Mouse (Mus musculus) limb, embryonic 15.5 days (tissue): Measurements from ENCODE around the gene Klk13. TPM values are rescaled to one million over a fixed set of nuclear protein-coding genes. Genes with fewer than 3 reads are reported as not detected.
"Not testable (repeated sequence)": the region's sequence is repeated elsewhere in the genome, so short reads cannot be mapped to it uniquely, and the experiment has no call there.

Experiments
- ATAC-seq: fragments of 200-750 bp; cut with Nextera tagmentation; 2 replicates; pipeline ENCODE4 v1.8.0; 2017; ENCODE audit warnings: low read depth, moderate TSS enrichment; ENCODE audit not compliant: insufficient number of reproducible peaks, low FRiP score, low TSS enrichment
- H3K27ac ChIP-seq: fragments of 300-500 bp; sonication (generic); 2 replicates; pipeline ENCODE4 v1.5.1; 2015; ENCODE audit warnings: moderate library complexity, mild to moderate bottlenecking, inconsistent platforms
- H3K27me3 ChIP-seq: fragments of 300-500 bp; sonication (generic); 2 replicates; pipeline ENCODE4 v1.6.1; 2015; ENCODE audit warnings: inconsistent platforms
- H3K36me3 ChIP-seq: fragments of 300-500 bp; sonication (generic); 2 replicates; pipeline ENCODE4 v1.6.1; 2015; ENCODE audit warnings: inconsistent platforms
- H3K4me1 ChIP-seq: fragments of 300-500 bp; sonication (generic); 2 replicates; pipeline ENCODE4 v1.6.1; 2015; ENCODE audit warnings: inconsistent platforms
- H3K4me2 ChIP-seq: fragments of 300-500 bp; sonication (generic); 2 replicates; pipeline ENCODE4 v1.6.1; 2015; ENCODE audit warnings: mild to moderate bottlenecking, inconsistent platforms
- H3K4me3 ChIP-seq: fragments of 300-500 bp; sonication (generic); 2 replicates; pipeline ENCODE4 v1.5.1; 2015; ENCODE audit warnings: mild to moderate bottlenecking, inconsistent platforms
- H3K9ac ChIP-seq: fragments of 300-500 bp; sonication (generic); 2 replicates; pipeline ENCODE4 v1.6.1; 2015; ENCODE audit warnings: inconsistent platforms
- H3K9me3 ChIP-seq: fragments of 300-500 bp; sonication (generic); 2 replicates; pipeline ENCODE4 v1.6.1; 2016; ENCODE audit warnings: inconsistent platforms
- WGBS: fragments of 180-500 bp; shearing (Covaris S2); methylation state at CpG from one replicate; pipeline ENCODE4 v1.1.7; 2015; 5-methylcytosine and 5-hydroxymethylcytosine counted together
- polyA plus RNA-seq: library from polyadenylated mRNA; unstranded; fragments of >200 nt; fragmentation: Nextera tagmentation; extraction: Ambion mirVana; gene quantifications from 2 replicates; pipeline ENCODE4 v1.2.1, GENCODE M21; 2015

The Klk13 gene
- polyA plus RNA-seq: 12.5 and 16.1 TPM in 2 replicates

DNA sequence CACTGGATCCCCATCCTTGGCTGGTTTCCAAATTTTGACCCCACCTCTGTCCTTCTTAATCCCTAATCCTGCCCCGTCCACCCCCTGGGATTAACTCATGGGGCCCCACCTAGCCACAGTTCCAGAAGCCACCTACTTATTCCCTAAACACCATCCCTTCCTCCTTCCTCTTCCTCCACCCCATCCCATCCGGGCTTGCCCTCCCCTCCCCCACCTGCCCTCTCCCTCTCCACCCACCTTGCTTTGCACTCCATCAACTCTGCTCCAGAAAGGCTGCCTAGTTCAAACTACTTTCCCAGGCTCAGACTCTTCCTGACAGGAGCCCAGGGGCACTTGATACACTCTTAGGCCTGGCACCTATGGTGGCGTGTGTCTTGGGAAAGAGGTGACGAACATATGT lies at the start of gene Klk13:
Gene Klk13 (plus strand): TSS at position 301 of the 400 bp plus-strand sequence.
- Histone ChIP-seq H3K4me3 (no peak within 1 kb of the TSS), H3K27me3 (no peaks in the 10 kb centered on the region), H3K27ac (no peak within 1 kb of the TSS), H3K4me2 (peak within 1 kb of the TSS; percentile 22; the same call in 1 of the 2 replicates), H3K4me1 (peaks cover 7% of the 10 kb centered on the region; the same call in 1 of the 2 replicates), H3K36me3 (no peaks in the 10 kb centered on the region), H3K9me3 (no peaks in the 10 kb centered on the region), H3K9ac (no peak within 1 kb of the TSS)
- no peak for ATAC-seq
- 47% methylated on average over 4 of the region's 4 CpGs for WGBS

DNA sequence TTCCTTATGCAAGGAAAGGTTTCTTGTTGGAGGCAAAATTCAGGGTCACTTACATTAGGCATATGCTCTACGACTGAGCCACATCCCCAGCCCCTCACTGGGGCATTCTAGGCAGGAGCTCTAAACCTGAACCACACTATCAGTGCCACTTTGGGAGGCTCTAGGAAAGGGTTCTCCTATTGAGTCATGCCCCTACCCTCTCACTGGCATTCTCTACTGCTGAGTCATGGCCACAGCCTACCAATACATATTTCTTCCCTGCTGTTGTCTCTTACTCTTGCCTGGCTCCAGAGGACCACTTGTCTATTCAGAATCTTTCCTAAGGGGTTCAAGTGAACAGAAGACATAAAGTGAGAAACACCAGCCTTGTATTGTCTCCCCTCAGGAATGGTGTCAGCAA lies 49.6 kb upstream of the Klk13 start:
- H3K9ac ChIP-seq: no peak overlapping the region
- no peak overlapping the region for H3K27ac ChIP-seq
- no peaks in the 10 kb centered on the region for H3K4me1 ChIP-seq
- no peaks in the 10 kb centered on the region; the same call in 1 of the 2 replicates for H3K9me3 ChIP-seq
- H3K4me2 ChIP-seq: no peak overlapping the region
- ATAC-seq: no peak
- H3K36me3 ChIP-seq: no peaks in the 10 kb centered on the region
- no peak overlapping the region for H3K4me3 ChIP-seq
- WGBS: 91% methylated on average over 1 of the region's 1 CpGs
- H3K27me3 ChIP-seq: no peaks in the 10 kb centered on the region

DNA sequence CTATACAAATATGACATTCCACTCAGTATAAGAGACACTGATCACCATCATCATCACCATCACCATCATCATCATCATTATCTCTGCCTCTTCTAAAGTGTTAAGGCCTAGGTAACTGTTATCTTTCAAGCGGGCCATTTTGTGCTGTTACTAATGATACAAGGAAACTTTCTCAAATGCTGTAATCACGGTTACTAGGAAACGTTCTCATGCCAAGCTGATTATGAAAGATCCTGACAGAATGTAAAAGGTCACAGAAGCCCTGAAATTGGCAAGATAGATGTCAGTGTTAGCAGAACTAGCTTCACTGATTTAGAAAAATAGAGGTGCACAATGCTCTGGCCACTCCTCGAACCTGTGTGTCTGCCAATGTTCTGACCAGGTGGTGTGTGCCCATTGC lies 45.1 kb upstream of the Klk13 start:
- H3K4me3 ChIP-seq, H3K4me1 ChIP-seq, H3K27me3 ChIP-seq, H3K4me2 ChIP-seq, H3K36me3 ChIP-seq, H3K9me3 ChIP-seq, H3K9ac ChIP-seq, H3K27ac ChIP-seq, ATAC-seq: not testable (repeated sequence)
- WGBS: 85% methylated on average over 4 of the region's 4 CpGs

DNA sequence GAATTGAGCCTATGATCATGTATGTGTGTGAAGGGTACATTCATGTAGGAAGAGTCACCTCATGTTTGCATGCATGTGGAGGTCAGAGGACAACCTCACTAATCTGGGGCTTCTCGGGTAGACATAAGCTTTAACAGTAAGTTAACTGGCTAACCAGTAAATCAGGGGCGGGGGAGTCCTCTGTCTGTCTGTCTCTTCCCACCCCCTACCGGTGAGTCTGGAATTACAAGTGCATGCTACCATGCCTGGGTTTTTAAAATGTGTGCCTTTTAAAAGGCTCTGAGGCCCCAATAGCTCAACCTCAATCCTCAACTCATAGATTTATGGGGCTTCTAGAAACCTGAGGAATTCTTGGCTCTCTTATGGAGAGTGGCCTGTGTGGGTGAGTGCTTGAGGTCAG lies 43.8 kb upstream of the Klk13 start:
- no peak overlapping the region for H3K9ac ChIP-seq
- H3K4me1 ChIP-seq: peaks cover 8% of the 10 kb centered on the region
- no peak overlapping the region for H3K27ac ChIP-seq
- H3K9me3 ChIP-seq: no peaks in the 10 kb centered on the region
- WGBS: 26% methylated on average over 3 of the region's 3 CpGs
- no peak overlapping the region for H3K4me2 ChIP-seq
- no peak for ATAC-seq
- no peaks in the 10 kb centered on the region for H3K27me3 ChIP-seq
- H3K36me3 ChIP-seq: no peaks in the 10 kb centered on the region
- no peak overlapping the region for H3K4me3 ChIP-seq

DNA sequence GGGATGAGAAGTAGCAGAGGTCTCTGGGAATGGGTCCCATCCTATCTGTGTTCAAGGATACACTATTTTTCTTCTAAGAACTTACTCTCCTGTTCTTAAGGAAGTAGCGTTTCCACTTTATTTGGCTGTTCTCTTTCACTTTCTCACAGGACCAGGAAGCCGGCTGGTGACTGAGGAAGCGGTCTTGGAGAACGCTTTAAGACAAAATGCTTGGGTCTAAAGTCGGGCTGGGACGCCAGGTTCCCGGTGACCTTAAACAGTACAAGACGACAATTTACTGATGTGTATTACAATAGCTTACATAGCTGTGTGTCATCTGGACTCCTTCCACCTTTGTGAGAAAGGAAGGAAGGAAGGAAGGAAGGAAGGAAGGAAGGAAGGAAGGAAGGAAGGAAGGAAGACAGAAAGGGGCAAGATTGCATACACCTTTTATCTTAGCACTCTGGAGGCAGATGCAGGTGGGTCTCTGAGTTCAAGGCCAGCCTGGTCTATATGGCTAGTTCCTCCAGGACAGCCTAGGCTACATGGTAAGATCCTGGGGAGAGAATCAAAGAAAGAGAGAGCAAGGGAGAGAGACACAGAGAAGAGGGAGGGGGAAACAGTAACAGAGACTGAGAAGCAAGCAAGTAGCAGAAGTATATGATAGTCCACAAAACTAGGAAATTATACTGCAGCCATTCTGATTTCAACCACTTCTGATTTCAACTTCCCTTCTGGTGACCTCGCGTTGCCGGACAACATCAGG lies 41.1 kb upstream of the Klk13 start:
- no peaks in the 10 kb centered on the region for H3K9me3 ChIP-seq
- no peak overlapping the region for H3K27ac ChIP-seq
- peaks cover 23% of the 10 kb centered on the region for H3K36me3 ChIP-seq
- no peak for ATAC-seq
- WGBS: 68% methylated on average over 11 of the region's 11 CpGs
- peak overlapping the region; percentile 76 for H3K4me2 ChIP-seq
- H3K27me3 ChIP-seq: no peaks in the 10 kb centered on the region
- H3K4me3 ChIP-seq: peak overlapping the region; percentile 64
- H3K9ac ChIP-seq: 0 out of 2 replicates have a peak overlapping the region, but pooled peaks have one; percentile 7
- peaks cover 8% of the 10 kb centered on the region for H3K4me1 ChIP-seq

DNA sequence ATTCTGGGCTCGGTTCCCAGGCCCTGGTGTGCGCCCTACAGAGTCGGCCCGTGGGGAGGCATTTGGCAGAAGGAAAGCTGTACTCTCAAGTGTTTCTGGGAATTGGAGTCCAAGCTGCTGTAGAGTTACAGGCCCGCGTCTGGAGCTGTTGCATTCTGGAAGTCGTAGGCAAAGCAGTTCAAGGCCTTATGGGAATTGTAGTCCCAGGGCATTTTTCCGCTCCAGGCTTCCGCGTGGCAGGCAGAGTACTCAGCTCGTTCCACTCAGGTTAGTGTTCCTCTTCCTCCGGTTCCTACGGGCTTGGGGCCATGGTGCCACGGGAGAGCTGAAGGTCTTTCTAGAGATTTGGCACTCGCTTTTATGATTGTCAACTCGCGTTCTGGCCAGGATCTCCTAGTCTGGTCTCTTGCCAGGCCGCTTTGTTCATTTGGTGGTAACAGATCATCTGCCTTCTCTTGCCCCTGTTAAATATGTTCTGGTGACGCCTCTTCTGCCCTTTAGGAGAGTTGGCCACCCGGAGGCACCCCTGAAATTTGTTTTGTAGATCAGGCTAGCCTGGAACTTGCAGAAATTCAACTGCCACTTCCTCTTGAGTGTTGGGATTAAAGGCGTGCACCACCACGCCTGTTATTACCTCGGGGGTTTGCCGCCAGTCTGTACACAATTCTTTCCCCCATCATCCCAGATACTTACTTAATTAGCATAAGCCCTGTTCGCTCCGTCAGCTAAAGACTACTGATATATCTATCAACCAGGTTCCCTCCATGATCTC lies 40.4 kb upstream of the Klk13 start, which contains the start of gene Ctu1:
Gene Ctu1 (plus strand): TSS at position 208 of the 772 bp plus-strand sequence.
- peaks cover 8% of the 10 kb centered on the region for H3K4me1 ChIP-seq
- no peaks in the 10 kb centered on the region for H3K27me3 ChIP-seq
- peak within 1 kb of the TSS; percentile 71 for H3K27ac ChIP-seq
- H3K4me3 ChIP-seq: peak within 1 kb of the TSS; percentile 64
- peak; percentile 93 for ATAC-seq
- H3K9me3 ChIP-seq: no peaks in the 10 kb centered on the region
- H3K4me2 ChIP-seq: peak within 1 kb of the TSS; percentile 76
- WGBS: under 1% methylated on average over 26 of the region's 26 CpGs
- H3K36me3 ChIP-seq: peaks cover 31% of the 10 kb centered on the region
- H3K9ac ChIP-seq: peak within 1 kb of the TSS; percentile 58

DNA sequence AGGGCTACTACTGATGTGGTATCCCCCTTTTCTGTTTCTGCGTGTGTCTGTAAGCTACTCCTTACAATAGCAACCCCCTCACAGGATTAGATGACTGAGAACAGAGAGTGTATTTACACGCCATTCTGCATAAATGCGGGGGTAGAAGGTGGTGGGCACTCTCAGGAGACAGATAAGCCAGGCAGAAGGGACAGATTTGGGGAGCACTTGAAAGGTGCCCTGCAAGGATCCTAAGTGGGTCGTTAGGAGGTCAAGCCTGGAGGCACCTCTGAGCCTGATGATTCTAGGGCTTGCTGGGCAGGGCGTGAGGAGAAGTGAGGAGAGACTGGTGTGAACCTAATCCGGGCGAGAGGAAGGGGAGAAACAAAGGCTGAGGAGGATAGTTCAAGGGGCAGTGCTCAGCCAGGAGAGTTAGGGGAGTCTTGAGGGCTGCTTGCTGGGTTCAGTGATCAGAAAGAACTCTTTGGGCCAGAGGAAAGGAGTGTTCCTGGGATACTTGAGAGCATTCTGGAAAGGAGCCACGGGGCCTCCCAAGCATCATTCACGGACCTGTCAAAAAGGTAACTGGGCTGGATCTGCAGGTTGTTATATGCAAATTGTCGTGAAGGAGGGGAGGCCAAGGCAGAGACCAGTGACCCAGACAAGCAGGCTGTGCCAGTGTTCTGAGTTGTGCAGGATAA lies 39.6 kb upstream of the Klk13 start:
- Histone ChIP-seq H3K27me3 (no peaks in the 10 kb centered on the region), H3K4me3 (peak overlapping the region; percentile 64), H3K4me1 (peaks cover 8% of the 10 kb centered on the region), H3K9me3 (no peaks in the 10 kb centered on the region), H3K9ac (peak overlapping the region; percentile 58), H3K27ac (peak overlapping the region; percentile 71), H3K4me2 (peak overlapping the region; percentile 76), H3K36me3 (peaks cover 38% of the 10 kb centered on the region)
- 12% methylated on average over 10 of the region's 10 CpGs for WGBS
- no peak for ATAC-seq

DNA sequence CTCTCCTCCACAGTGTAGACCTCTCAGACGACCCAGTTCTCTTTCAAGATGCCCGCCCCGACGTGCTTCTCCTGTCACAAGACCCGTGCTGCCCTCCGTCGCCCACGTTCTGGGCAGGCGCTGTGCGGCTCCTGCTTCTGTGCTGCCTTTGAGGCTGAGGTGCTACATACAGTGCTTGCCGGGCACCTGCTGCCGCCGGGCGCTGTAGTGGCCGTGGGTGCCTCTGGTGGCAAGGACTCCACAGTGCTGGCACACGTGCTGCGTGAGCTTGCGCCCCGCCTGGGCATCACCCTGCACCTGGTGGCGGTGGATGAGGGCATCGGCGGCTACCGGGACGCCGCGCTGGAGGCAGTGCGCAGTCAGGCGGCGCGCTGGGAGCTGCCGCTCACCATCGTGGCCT lies 37.3 kb upstream of the Klk13 start:
- Histone ChIP-seq H3K9ac (no peak overlapping the region), H3K9me3 (no peaks in the 10 kb centered on the region), H3K4me2 (no peak overlapping the region), H3K27me3 (no peaks in the 10 kb centered on the region), H3K27ac (no peak overlapping the region), H3K4me1 (peaks cover 8% of the 10 kb centered on the region), H3K4me3 (no peak overlapping the region), H3K36me3 (peaks cover 47% of the 10 kb centered on the region)
- WGBS: 92% methylated on average over 32 of the region's 32 CpGs
- no peak for ATAC-seq

DNA sequence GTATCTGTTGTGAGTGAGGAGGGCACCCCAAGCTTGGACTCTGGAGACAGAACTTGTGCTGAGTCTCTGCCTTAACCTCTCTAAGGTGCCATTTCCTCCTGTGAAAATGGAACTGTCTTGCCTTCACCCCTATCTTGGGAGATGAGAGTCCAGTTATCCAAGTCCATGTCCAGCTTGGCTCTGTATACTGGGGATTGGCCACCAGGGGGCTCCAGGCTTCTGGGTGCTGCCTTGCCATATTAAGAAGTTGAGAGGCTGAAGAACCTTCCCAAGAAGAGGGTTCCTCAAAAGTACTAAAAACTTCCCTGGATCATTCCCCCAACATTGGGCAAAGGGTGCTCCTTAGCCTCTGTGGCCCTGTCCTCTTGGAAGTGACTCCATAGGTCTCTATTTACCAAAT lies 33.9 kb upstream of the Klk13 start:
- H3K27me3 ChIP-seq: no peaks in the 10 kb centered on the region

DNA sequence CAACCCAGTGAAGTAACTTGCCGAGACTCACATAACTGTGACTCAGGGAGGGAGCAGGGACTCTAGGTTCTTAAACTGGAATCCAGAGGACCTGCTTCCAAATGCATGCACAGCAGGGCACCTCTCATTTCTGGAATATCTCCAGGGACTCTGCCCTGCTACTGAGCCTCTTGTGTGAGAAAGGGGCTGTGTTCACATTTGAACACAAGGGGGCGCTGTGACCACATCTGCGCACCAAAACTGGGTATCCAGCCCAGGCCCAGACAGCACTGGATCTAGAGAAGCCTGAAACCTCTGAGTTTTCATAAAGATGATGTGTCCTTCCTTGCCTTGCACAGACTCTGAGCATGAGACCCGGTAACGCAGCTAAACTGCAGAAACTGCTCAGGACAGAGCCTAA lies 31.4 kb upstream of the Klk13 start:
- H3K4me2 ChIP-seq: no peak overlapping the region
- no peak overlapping the region for H3K27ac ChIP-seq
- WGBS: 22% methylated on average over 5 of the region's 5 CpGs
- H3K9me3 ChIP-seq: no peaks in the 10 kb centered on the region
- H3K9ac ChIP-seq: no peak overlapping the region
- H3K4me3 ChIP-seq: no peak overlapping the region
- no peak for ATAC-seq
- no peaks in the 10 kb centered on the region for H3K27me3 ChIP-seq
- no peaks in the 10 kb centered on the region for H3K4me1 ChIP-seq
- peaks cover 27% of the 10 kb centered on the region for H3K36me3 ChIP-seq

More for the DNA sequence above, 33.9 kb upstream of the Klk13 start:
- no peak overlapping the region for H3K4me2 ChIP-seq
- H3K4me3 ChIP-seq: no peak overlapping the region
- H3K9me3 ChIP-seq: no peaks in the 10 kb centered on the region
- H3K27ac ChIP-seq: no peak overlapping the region
- ATAC-seq: no peak
- H3K36me3 ChIP-seq: peaks cover 47% of the 10 kb centered on the region
- no peak overlapping the region for H3K9ac ChIP-seq
- no peaks in the 10 kb centered on the region for H3K4me1 ChIP-seq

DNA sequence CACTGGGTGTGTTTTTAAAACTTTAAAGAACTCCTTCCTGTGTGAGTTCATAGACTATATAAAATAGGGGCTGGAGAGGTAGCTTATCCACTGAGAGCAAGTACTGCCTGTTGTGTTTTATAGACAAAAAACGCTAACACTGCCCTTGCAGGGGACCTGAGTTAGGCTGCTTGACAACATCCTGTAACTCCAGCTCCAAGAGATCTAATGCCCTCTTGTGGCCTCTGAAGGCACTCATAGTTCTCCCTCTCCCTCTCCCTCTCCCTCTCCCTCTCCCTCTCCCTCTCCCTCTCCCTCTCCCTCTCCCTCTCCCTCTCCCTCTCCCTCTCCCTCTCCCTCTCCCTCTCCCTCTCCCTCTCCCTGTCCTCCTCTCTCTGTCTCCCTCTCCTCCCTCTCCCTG lies 29.9 kb upstream of the Klk13 start:
- WGBS: 7% methylated on average over 1 of the region's 1 CpGs
- not testable (repeated sequence) for H3K27ac ChIP-seq, H3K4me3 ChIP-seq, H3K4me2 ChIP-seq, H3K27me3 ChIP-seq, H3K4me1 ChIP-seq, H3K9me3 ChIP-seq, ATAC-seq, H3K9ac ChIP-seq
- H3K36me3 ChIP-seq: peaks cover 11% of the 10 kb centered on the region

DNA sequence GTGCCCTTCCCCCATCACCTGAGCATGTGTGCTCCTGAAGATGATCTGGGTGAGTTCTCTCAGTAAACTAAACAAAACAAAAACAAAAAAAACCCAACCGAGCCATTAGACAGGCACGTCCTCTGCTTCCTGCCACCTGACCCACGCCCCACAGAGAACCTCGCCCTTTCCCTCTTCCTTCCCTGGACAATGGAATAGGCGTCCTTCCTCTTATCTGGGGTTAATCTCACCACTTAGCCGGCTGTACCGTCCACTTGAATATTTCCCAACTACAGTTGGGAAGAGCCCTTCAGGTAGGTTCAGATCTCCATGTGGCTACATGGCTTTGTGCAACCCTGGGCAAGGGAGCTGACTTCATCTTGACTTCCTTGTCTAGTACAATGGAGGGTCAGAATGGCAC lies 27.3 kb upstream of the Klk13 start:
- Histone ChIP-seq H3K9me3 (no peaks in the 10 kb centered on the region), H3K27me3 (no peaks in the 10 kb centered on the region), H3K27ac (no peak overlapping the region), H3K36me3 (no peaks in the 10 kb centered on the region), H3K4me3 (no peak overlapping the region), H3K9ac (no peak overlapping the region), H3K4me2 (no peak overlapping the region), H3K4me1 (no peaks in the 10 kb centered on the region)
- no peak for ATAC-seq
- 75% methylated on average over 7 of the region's 7 CpGs for WGBS
